Mouse (Mus musculus) brain, adult 10 weeks (tissue): ENCODE results near the gene Rab33b. TPM values are rescaled to one million over a fixed set of nuclear protein-coding genes. Genes with fewer than 3 reads are reported as not detected.

Experiments used
- polyA plus RNA-seq: library from polyadenylated mRNA; stranded (reverse); fragments of 350-450 nt; fragmentation: Illumina TruSeq; extraction: RNeasy Lipid Tissue Mini Kit (QIAGEN cat#74804); gene quantifications from one replicate; pipeline ENCODE4 v1.2.3, GENCODE M21; 2015; ENCODE audit warnings: low read depth, low replicate concordance

Rab33b gene
- 25.4 TPM for polyA plus RNA-seq

DNA sequence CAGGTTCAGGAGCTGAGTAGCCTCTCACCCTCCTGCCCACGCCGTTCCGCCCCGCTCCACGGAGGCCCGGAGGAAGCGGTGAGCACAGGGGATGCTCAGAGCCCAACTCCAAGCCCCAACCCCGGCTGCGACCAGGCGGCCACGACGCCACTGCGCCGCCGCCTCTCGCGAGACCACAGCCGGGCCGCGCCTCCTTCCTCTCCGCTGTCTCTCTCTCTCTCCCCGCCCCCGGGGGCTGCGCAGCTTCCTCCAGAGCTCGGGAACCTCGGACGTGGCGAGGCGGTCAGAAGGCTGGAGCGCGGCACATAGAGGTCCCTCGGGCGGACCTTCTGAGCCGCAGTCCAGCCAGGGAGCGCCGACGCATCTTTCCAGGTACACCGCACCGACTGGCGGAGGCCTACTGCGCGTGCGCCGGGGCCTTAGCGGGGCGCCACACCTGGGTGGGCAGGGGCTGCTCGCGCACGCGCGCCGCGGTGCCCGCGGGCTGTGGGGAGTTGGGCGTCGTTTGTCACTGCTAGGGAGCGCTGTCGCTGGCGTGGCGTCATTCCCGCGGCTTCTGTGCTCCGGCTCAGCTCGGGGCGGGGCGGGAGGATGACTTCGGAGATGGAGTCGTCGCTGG lies at the start of gene Rab33b:
Gene Rab33b, plus strand, starts transcription at position 180 of the 619 bp plus-strand sequence.

Other genes with a start within 250 kb of the Rab33b start
- 24.2 TPM for gene Elf2, start 143.3 kb upstream of the Rab33b start, polyA plus RNA-seq
- 0.39 TPM for gene Mgarp, start 87.2 kb upstream of the Rab33b start, polyA plus RNA-seq
- gene Ndufc1, start 74.9 kb upstream of the Rab33b start, polyA plus RNA-seq = 441 TPM
- gene Naa15, start 68.8 kb upstream of the Rab33b start, polyA plus RNA-seq = 28.6 TPM
- 70.1 TPM for gene Setd7, start 77.0 kb downstream of the Rab33b start, polyA plus RNA-seq
- gene Mgst2, start 176.4 kb downstream of the Rab33b start, polyA plus RNA-seq = 0.49 TPM